Mouse (Mus musculus) left cerebral cortex, adult 18-20 months (tissue): Measurements from ENCODE around the gene Slc8b1. TPM values are rescaled to one million over a fixed set of nuclear protein-coding genes. Genes with fewer than 3 reads are reported as not detected.

Experiments
- DNase-seq, 2 experiments: peaks; one replicate each; pipeline ENCODE4 v3.0.0; 2021 to 2022; ENCODE audit warnings: low spot score in 2 of 2, mixed read lengths in 1 of 2
- total RNA-seq, 2 experiments: library from RNA; stranded (reverse); gene quantifications; 2 replicates each; pipeline ENCODE4 v1.2.3; 2021

Slc8b1 gene
- total RNA-seq, 2 experiments from 2014 or later, result 5.8 to 8.1 TPM

DNA sequence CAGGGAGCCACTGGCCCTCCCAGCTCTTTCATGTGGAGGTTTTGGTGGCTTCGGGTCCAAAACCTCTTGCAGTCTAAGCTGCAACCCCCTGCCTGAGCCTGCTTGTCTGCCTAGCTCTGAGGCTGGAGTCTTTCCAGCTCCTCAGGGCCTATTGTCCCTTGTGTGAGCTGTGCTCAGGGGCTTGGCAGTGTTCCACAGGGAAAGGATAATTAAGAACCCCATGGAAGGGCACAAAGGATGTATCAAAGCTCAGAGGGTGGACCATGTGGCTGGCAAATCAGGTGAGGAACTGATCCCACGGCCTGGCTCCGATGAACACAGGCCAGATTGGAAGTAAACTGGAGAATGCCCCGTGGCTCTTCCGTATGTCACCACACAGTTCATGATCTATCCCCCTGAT is 55.1 kb downstream of the Slc8b1 start:
- DNase-seq, result no peak

GRCm38 (mm10) chr5:120566681-120567252 is 55.8 kb downstream of the Slc8b1 start:
- DNase-seq, result no peak

DNA sequence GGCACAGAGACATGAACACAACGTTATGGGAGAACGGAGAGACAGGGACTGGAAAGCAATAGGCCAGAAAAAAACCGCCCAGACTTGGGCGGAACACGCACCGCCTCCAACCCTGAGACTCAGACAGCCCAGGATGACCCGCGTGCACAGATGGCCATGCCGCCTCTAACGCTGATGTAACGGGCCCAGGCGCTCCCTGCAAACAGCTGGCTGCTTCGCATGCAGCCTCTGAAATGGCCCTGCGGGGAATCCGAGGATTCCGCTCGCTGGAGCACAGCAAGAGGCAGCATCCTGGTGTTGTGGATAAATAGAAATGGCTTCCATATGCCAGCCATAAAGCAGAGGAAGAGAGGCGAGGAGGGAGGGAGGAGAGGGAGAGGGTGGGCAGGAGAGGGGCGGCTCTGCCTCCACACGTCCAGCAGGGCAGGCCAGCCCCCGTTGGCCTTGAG is 56.3 kb downstream of the Slc8b1 start:
- DNase-seq, result peak in 1 of 2 experiments; percentile 62

DNA sequence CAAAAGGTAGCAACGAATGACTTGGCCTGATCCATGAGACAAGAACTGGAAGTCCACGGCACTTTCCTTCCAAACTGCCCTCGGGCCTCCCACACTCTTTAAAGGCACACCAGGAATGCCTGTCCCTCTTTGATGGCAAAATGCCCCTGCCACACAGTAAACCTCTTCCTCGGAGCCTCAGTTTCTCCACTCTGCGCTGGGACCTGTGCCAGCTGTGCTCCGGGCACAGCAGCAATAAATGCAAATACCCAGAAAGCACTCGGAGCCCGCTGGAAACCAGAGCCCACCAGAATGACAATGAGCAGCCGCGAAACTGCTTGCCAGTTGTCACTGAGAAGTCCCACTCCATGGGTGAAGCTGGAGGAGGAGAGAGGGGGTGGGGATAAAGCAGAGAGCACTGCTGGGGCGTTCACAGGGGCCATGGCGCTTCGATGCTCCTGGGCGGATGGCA is 56.8 kb downstream of the Slc8b1 start:
- DNase-seq, result no peak

- DNase-seq, result no peak
These were observed 57.4 kb downstream of the Slc8b1 start for GRCm38 (mm10) chr5:120568336-120568768.

DNA sequence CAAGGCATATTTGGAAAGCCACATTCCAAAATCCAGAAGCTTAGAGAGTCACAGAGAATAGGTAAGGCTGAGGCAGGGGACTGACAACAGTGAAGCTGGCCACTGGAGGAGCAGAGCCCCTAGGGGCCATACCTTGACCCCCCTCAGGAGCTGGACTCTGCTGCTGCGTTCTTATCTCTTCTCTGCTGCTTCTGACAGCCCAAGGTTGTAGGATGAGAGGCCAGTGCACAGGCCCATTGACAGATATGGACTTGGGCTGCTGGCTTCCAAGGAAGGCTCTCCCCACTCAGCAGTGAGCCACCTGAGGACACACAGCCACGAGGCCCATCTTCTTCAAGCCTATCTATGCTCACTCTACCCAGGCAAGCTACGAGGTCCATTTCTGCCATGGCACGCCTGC is 58.0 kb downstream of the Slc8b1 start:
- DNase-seq, result no peak

DNA sequence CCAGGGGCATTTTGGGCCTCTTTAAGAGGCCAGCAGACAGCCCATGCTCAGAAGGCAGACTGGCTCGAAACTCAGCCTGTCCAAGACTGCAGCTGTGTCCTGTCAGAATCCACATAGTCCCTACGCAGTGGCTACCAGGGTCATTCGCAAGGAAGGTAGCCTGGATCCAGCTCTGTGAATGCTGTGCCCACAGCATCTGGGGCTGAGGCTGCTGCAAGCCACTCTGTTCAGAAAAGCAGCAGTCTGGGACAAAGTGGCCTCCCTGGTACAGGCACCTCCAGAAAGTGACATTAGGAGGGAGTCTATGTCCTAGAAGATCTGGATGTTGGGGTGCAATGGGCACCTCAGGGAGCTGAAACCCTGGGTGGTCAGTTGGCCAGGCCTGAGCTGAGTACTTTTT is 58.8 kb downstream of the Slc8b1 start:
- no peak for DNase-seq

DNA sequence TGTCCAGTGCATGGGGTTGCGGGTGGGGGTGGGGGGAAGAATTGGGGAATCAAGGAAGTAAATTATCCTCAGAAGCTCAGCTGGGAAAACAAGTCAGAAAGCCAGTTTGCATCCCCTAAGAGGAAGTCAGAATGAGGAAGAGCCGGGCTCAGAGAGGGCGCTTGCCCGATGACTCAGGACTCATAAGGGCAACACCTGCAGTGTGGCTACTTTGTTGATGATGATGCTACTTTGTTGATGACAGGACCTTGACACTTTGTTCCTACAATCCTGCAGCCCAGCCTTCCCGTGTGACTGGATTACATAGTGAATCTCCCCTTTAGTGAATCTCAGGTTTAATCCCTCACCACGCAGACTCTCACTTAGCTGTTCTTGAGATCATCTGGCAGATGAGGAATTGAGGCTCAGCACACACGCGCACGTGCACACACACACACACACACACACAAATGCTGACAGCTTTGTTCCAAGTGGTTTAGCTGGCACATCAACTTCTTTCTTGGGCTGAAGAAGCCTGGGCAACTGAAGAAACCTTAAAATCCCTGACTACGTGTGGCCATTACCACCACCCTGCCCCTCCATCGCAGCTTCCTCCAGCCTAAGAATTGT is 59.4 kb downstream of the Slc8b1 start:
- DNase-seq, result no peak

GRCm38 (mm10) chr5:120571056-120571740 is 60.2 kb downstream of the Slc8b1 start:
- DNase-seq, result no peak

DNA sequence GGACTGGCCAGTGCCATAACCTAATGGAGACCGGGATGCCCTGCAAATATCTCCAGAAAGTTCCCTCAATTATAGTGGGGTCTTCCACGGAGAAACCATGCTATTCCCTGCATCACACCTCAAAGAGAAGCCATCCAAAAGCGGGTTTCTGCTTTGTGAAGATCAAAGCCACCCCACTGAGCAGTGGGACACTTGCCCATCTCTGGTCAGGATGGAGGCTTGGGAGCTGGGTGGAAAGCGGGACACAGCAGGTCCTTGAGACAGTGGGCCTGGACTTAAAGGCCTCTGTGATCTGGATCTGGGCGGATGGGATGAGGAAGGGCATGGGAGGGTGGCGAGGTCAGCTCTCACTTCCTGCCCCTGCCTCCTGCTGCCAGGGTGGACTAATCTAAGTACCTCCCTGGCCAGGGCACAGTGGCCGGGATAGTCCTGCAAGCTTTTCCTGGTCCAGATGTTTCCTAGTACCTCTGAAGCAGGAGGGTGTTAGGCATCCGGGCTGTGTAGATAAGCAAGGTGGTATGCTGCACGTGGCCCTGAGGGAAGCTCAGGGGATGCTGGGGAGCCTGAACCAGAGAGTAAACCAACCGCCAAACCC is 63.6 kb downstream of the Slc8b1 start:
- no peak for DNase-seq

- no peak for DNase-seq
These were observed 65.9 kb downstream of the Slc8b1 start for GRCm38 (mm10) chr5:120576781-120577301.

- DNase-seq, result no peak
These were observed 67.0 kb downstream of the Slc8b1 start for GRCm38 (mm10) chr5:120577935-120578441.

GRCm38 (mm10) chr5:120578504-120579081 is 67.6 kb downstream of the Slc8b1 start:
- DNase-seq, result no peak

DNA sequence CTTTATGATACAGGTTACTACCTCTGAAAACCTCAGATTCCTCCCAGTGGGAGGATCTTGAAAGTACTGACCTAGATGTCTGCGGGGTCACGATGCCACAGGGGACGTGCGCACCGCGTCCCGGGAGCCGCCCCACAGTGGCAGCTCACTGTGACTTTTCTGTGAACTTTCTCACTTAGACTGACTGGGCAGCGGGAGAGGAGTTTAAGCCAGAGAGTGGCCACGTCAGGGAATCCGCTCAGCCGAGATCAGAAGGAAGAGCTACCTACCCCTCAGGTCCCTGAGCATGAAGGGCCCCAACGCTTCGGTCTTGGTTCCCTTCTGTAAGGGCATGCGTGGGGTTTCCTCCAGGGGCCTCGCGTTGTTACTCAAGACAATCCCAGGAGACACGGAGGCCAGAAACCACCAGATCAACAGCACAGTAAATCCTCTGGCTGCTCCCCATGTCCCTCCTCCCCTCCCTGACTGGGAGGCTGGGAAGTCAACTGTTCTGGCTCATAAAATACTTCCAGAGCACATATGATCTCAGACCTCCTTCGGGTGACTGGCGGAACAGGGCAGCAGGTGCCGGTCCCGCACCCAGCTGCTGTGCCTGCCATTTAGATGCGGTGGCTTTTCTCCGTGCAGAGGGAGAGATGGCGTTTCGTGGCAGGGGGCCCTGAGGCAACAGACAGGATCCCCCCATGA is 68.4 kb downstream of the Slc8b1 start:
- no peak for DNase-seq

GRCm38 (mm10) chr5:120579898-120580626 is 69.1 kb downstream of the Slc8b1 start:
- no peak for DNase-seq

GRCm38 (mm10) chr5:120582002-120582401 is 71.0 kb downstream of the Slc8b1 start:
- no peak for DNase-seq

- DNase-seq, result no peak
These were observed 72.5 kb downstream of the Slc8b1 start for GRCm38 (mm10) chr5:120583511-120583910.
